Mouse (Mus musculus) limb, embryonic 14.5 days (tissue): ENCODE measurements at regions not wholly inside any gene's neighbourhood (a gene's known extent, or its start where the extent isn't known, plus 50 kb on each side); places are given as distances from the start of the nearest gene placed in this dataset.

Experiments
- ATAC-seq: fragments of 200-750 bp; cut with Nextera tagmentation; 2 replicates; pipeline ENCODE4 v1.8.0; 2017; ENCODE audit warnings: low read depth, moderate number of reproducible peaks, moderate TSS enrichment; ENCODE audit not compliant: low FRiP score
- DNase-seq: peaks from one replicate; pipeline ENCODE4 v3.0.0-alpha.2; 2015; ENCODE audit warnings: low spot score
- H3K27ac ChIP-seq: fragments of 300-500 bp; sonication (generic); replicated peaks from 2 replicates; pipeline ENCODE4 v1.5.1; 2014; ENCODE audit warnings: low read depth, mild to moderate bottlenecking, low read length, moderate library complexity, mixed read lengths
- H3K27me3 ChIP-seq: fragments of 300-500 bp; sonication (generic); 2 replicates; pipeline ENCODE4 v1.6.1; 2014; ENCODE audit warnings: low read length, mixed read lengths; ENCODE audit not compliant: control insufficient read depth, insufficient read depth
- H3K36me3 ChIP-seq: fragments of 300-500 bp; sonication (generic); 2 replicates; pipeline ENCODE4 v1.6.1; 2014; ENCODE audit warnings: mild to moderate bottlenecking, low read length, moderate library complexity, mixed read lengths; ENCODE audit not compliant: control insufficient read depth, insufficient read depth
- H3K4me1 ChIP-seq: fragments of 300-500 bp; sonication (generic); 2 replicates; pipeline ENCODE4 v1.6.1; 2014; ENCODE audit warnings: antibody characterized with exemption, low read length, mixed read lengths; ENCODE audit not compliant: control insufficient read depth, insufficient read depth
- H3K4me2 ChIP-seq: fragments of 300-500 bp; sonication (generic); replicated peaks from 2 replicates; pipeline ENCODE4 v1.6.1; 2014; ENCODE audit warnings: low read depth, mild to moderate bottlenecking, low read length, moderate library complexity; ENCODE audit not compliant: severe bottlenecking
- H3K4me3 ChIP-seq: fragments of 300-500 bp; sonication (generic); replicated peaks from 2 replicates; pipeline ENCODE4 v1.5.1; 2014; ENCODE audit warnings: low read length
- H3K9ac ChIP-seq: fragments of 300-500 bp; sonication (generic); 2 replicates; pipeline ENCODE4 v1.6.1; 2014; ENCODE audit warnings: mild to moderate bottlenecking, low read depth, low read length, moderate library complexity; ENCODE audit not compliant: severe bottlenecking
- H3K9me3 ChIP-seq: fragments of 300-500 bp; sonication (generic); 2 replicates; pipeline ENCODE4 v1.6.1; 2016; ENCODE audit warnings: low read length; ENCODE audit not compliant: control insufficient read depth
- POLR2A ChIP-seq: fragments of 200-500 bp; IDR thresholded peaks from 2 replicates; pipeline ENCODE4 v1.8.0; 2012; ENCODE audit warnings: inconsistent platforms, mild to moderate bottlenecking, moderate library complexity, borderline replicate concordance; ENCODE audit not compliant: insufficient read depth, insufficient read length; ENCODE audit errors: extremely low read depth
- WGBS: fragments of 180-500 bp; shearing (Covaris S2); extraction: QIAGEN DNeasy Blood & Tissue Kit; methylation state at CpG from one replicate; pipeline ENCODE4 v1.1.7; 2014; 5-methylcytosine and 5-hydroxymethylcytosine counted together

GRCm38 (mm10) chr4:89001470-89001869 is 121.5 kb upstream of the Ifne start:
- Histone ChIP-seq H3K4me3 (no peak overlapping the region), H3K9ac (no peak overlapping the region), H3K9me3 (no peaks in the 10 kb centered on the region), H3K27ac (no peak overlapping the region), H3K4me1 (no peaks in the 10 kb centered on the region), H3K27me3 (no peaks in the 10 kb centered on the region), H3K36me3 (no peaks in the 10 kb centered on the region), H3K4me2 (no peak overlapping the region)
- WGBS, result 88% methylated on average over 4 of the region's 4 CpGs
- no peak for TF ChIP-seq POLR2A
- ATAC-seq (no peak), DNase-seq (no peak)

- 74% methylated on average over 4 of the region's 4 CpGs for WGBS
- H3K4me3 ChIP-seq, result no peak overlapping the region
- ATAC-seq (no peak), DNase-seq (no peak)
- no peaks in the 10 kb centered on the region for H3K27me3 ChIP-seq
- H3K9ac ChIP-seq, result no peak overlapping the region
- no peaks in the 10 kb centered on the region for H3K36me3 ChIP-seq
- H3K4me2 ChIP-seq, result no peak overlapping the region
- no peak overlapping the region for H3K27ac ChIP-seq
- TF ChIP-seq POLR2A, result no peak
- H3K4me1 ChIP-seq, result no peaks in the 10 kb centered on the region
- no peaks in the 10 kb centered on the region for H3K9me3 ChIP-seq
Measured at GRCm38 (mm10) chr4:89000855-89001254, 120.9 kb upstream of the Ifne start.

DNA sequence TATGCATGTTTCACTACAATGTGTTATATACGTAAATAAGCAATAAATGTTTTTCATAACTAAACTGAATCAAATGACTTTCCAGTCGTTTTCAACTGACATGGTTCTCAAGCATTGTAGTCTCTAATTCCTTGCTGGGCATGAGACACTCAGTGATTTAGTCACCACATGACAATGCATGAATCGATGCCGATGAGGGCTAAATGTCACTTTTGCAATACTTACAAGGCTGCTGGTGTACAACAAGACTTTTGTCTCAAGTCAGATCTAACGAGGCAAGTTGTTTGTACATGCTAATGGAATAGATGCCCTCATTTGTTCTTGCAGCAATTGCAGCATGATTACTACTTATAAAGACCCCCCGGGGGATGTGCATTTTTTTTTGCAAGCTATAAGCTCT is 120.2 kb upstream of the Ifne start:
- H3K4me3 ChIP-seq, result no peak overlapping the region
- no peaks in the 10 kb centered on the region for H3K4me1 ChIP-seq
- H3K27me3 ChIP-seq, result no peaks in the 10 kb centered on the region
- WGBS, result 79% methylated on average over 6 of the region's 6 CpGs
- H3K27ac ChIP-seq, result no peak overlapping the region
- DNase-seq, result no peak
- no peak overlapping the region for H3K4me2 ChIP-seq
- TF ChIP-seq POLR2A, result no peak
- no peaks in the 10 kb centered on the region for H3K9me3 ChIP-seq
- no peak overlapping the region for H3K9ac ChIP-seq
- ATAC-seq, result no peak
- H3K36me3 ChIP-seq, result no peaks in the 10 kb centered on the region

DNA sequence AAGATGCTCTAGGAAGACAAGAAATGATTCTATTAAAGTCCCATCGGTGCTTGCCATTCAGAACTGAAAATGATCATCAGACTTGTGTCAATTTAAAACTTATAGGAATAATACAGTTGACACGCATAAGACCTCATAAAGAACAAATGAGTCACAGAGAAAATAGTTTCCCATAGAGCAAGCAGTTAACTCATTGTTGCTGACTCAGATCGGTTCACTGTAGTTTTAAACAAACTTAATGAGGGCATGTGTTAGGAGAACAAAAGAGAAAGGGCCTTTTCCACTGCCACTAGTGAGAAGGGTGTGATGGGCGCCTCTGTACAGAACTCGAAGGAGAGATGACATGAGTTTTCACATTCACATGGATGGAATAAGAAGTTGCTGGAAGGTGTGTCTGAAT is 118.3 kb upstream of the Ifne start:
- no peak overlapping the region for H3K4me2 ChIP-seq
- no peaks in the 10 kb centered on the region for H3K27me3 ChIP-seq
- no peaks in the 10 kb centered on the region for H3K4me1 ChIP-seq
- H3K27ac ChIP-seq, result no peak overlapping the region
- no peaks in the 10 kb centered on the region for H3K36me3 ChIP-seq
- H3K4me3 ChIP-seq, result no peak overlapping the region
- DNase-seq (no peak), ATAC-seq (no peak)
- 78% methylated on average over 5 of the region's 5 CpGs for WGBS
- H3K9me3 ChIP-seq, result no peaks in the 10 kb centered on the region
- H3K9ac ChIP-seq, result no peak overlapping the region
- TF ChIP-seq POLR2A, result no peak

- Histone ChIP-seq H3K27ac (no peak overlapping the region), H3K9ac (no peak overlapping the region), H3K4me2 (no peak overlapping the region), H3K9me3 (no peaks in the 10 kb centered on the region), H3K27me3 (no peaks in the 10 kb centered on the region), H3K4me3 (no peak overlapping the region), H3K4me1 (no peaks in the 10 kb centered on the region), H3K36me3 (no peaks in the 10 kb centered on the region)
- 77% methylated on average over 5 of the region's 5 CpGs for WGBS
- ATAC-seq, result no peak
- no peak for DNase-seq
- TF ChIP-seq POLR2A, result no peak
Measured at GRCm38 (mm10) chr4:88995129-88995919, 115.3 kb upstream of the Ifne start.

DNA sequence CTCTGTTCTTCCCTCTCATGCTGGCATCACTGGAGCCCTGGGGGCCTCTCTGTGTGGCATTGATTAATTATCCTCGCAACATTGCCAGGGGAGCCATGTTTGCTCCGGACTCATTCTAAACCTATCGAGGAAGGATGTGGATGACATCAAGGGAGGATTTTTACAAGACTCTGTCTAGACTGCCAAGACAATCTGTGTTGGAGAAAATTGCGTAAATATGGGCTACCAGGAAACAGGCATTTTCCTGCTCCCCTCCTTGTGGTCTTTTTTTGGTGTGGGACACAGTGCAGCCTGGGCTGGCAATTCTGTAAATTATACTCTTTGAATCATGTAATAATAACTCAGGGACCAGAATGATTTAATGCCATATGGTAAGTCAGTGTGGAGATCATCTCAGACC is 114.5 kb upstream of the Ifne start:
- no peak overlapping the region for H3K27ac ChIP-seq
- no peak for TF ChIP-seq POLR2A
- H3K4me2 ChIP-seq, result no peak overlapping the region
- no peaks in the 10 kb centered on the region for H3K36me3 ChIP-seq
- ATAC-seq (no peak), DNase-seq (no peak)
- 44% methylated on average over 4 of the region's 4 CpGs for WGBS
- H3K4me3 ChIP-seq, result no peak overlapping the region
- no peaks in the 10 kb centered on the region for H3K4me1 ChIP-seq
- H3K9me3 ChIP-seq, result no peaks in the 10 kb centered on the region
- no peaks in the 10 kb centered on the region for H3K27me3 ChIP-seq
- H3K9ac ChIP-seq, result no peak overlapping the region
